Mouse (Mus musculus): ENCODE measurements around the gene Clec16a. TPM values are rescaled to one million over a fixed set of nuclear protein-coding genes. Genes with fewer than 3 reads are reported as not detected.

The Clec16a gene
- polyA plus RNA-seq, 1 experiment from 2014 or later = 34.7 TPM

GRCm38 (mm10) chr16:10609921-10610320, 64.8 kb downstream of the Clec16a start:
- no peak overlapping the region for H3K4me2 ChIP-seq
- peaks cover 32% of the 10 kb centered on the region; the same call in 1 of the 2 replicates for H3K36me3 ChIP-seq
- no peak overlapping the region for H3K27ac ChIP-seq
- 85% methylated on average over 7 of the region's 7 CpGs for WGBS
- no peaks in the 10 kb centered on the region for H3K27me3 ChIP-seq
- ATAC-seq (replicated peaks; ENCODE audit: low FRiP score) = no peak
- H3K9ac ChIP-seq = no peak overlapping the region
- H3K9me3 ChIP-seq (replicated peaks) = no peaks in the 10 kb centered on the region
- H3K4me1 ChIP-seq = no peaks in the 10 kb centered on the region
- no peak overlapping the region for H3K4me3 ChIP-seq (replicated peaks)

- Histone ChIP-seq H3K4me3 (replicated peaks) (no peak overlapping the region), H3K4me1 (no peaks in the 10 kb centered on the region), H3K9me3 (replicated peaks) (no peaks in the 10 kb centered on the region), H3K36me3 (peaks cover 38% of the 10 kb centered on the region), H3K27me3 (no peaks in the 10 kb centered on the region), H3K27ac (no peak overlapping the region), H3K9ac (no peak overlapping the region), H3K4me2 (no peak overlapping the region)
- 92% methylated on average over 6 of the region's 6 CpGs for WGBS
- ATAC-seq (replicated peaks; ENCODE audit: low FRiP score) = no peak
These were observed 65.7 kb downstream of the Clec16a start for GRCm38 (mm10) chr16:10610801-10611200.

GRCm38 (mm10) chr16:10611306-10611705, 66.2 kb downstream of the Clec16a start:
- H3K4me3 ChIP-seq (replicated peaks) = no peak overlapping the region
- peaks cover 42% of the 10 kb centered on the region for H3K36me3 ChIP-seq
- no peaks in the 10 kb centered on the region for H3K27me3 ChIP-seq
- 83% methylated on average over 4 of the region's 4 CpGs for WGBS
- no peak overlapping the region for H3K27ac ChIP-seq
- no peak overlapping the region for H3K4me2 ChIP-seq
- ATAC-seq (replicated peaks; ENCODE audit: low FRiP score) = no peak
- H3K9ac ChIP-seq = no peak overlapping the region
- H3K4me1 ChIP-seq = no peaks in the 10 kb centered on the region
- no peaks in the 10 kb centered on the region for H3K9me3 ChIP-seq (replicated peaks)

GRCm38 (mm10) chr16:10613996-10614395, 68.9 kb downstream of the Clec16a start:
- 92% methylated on average over 2 of the region's 2 CpGs for WGBS
- ATAC-seq (replicated peaks; ENCODE audit: low FRiP score) = no peak

GRCm38 (mm10) chr16:10620961-10621614, 75.9 kb downstream of the Clec16a start:
- no peaks in the 10 kb centered on the region for H3K9me3 ChIP-seq (replicated peaks)

More at GRCm38 (mm10) chr16:10613996-10614395, 68.9 kb downstream of the Clec16a start:
- H3K4me3 ChIP-seq (replicated peaks) = no peak overlapping the region
- no peak overlapping the region for H3K9ac ChIP-seq
- peaks cover 40% of the 10 kb centered on the region for H3K36me3 ChIP-seq
- no peaks in the 10 kb centered on the region for H3K27me3 ChIP-seq
- no peaks in the 10 kb centered on the region for H3K9me3 ChIP-seq (replicated peaks)
- H3K27ac ChIP-seq = no peak overlapping the region
- no peak overlapping the region for H3K4me2 ChIP-seq
- H3K4me1 ChIP-seq = no peaks in the 10 kb centered on the region

GRCm38 (mm10) chr16:10621710-10622109, 76.6 kb downstream of the Clec16a start:
- 39% methylated on average over 1 of the region's 1 CpGs for WGBS
- no peak overlapping the region for H3K9ac ChIP-seq
- no peak for ATAC-seq (replicated peaks; ENCODE audit: low FRiP score)
- H3K27ac ChIP-seq = no peak overlapping the region
- H3K4me1 ChIP-seq = peaks cover 9% of the 10 kb centered on the region; the same call in 1 of the 2 replicates
- no peaks in the 10 kb centered on the region for H3K9me3 ChIP-seq (replicated peaks)
- H3K4me3 ChIP-seq (replicated peaks) = no peak overlapping the region
- peaks cover 17% of the 10 kb centered on the region for H3K36me3 ChIP-seq
- no peak overlapping the region for H3K4me2 ChIP-seq
- no peaks in the 10 kb centered on the region for H3K27me3 ChIP-seq

More at GRCm38 (mm10) chr16:10620961-10621614, 75.9 kb downstream of the Clec16a start:
- H3K4me2 ChIP-seq = no peak overlapping the region
- no peaks in the 10 kb centered on the region for H3K27me3 ChIP-seq
- H3K9ac ChIP-seq = no peak overlapping the region
- no peak for ATAC-seq (replicated peaks; ENCODE audit: low FRiP score)
- WGBS = 64% methylated on average over 6 of the region's 6 CpGs
- peaks cover 9% of the 10 kb centered on the region; the same call in 1 of the 2 replicates for H3K4me1 ChIP-seq
- peak overlapping the region; percentile 23; the same call in 1 of the 2 replicates for H3K27ac ChIP-seq
- no peak overlapping the region for H3K4me3 ChIP-seq (replicated peaks)
- H3K36me3 ChIP-seq = peaks cover 18% of the 10 kb centered on the region

GRCm38 (mm10) chr16:10626116-10626515, 81.0 kb downstream of the Clec16a start:
- Histone ChIP-seq H3K4me1 (peaks cover 9% of the 10 kb centered on the region; the same call in 1 of the 2 replicates), H3K27me3 (no peaks in the 10 kb centered on the region), H3K9me3 (replicated peaks) (no peaks in the 10 kb centered on the region), H3K4me2 (no peak overlapping the region), H3K9ac (no peak overlapping the region), H3K27ac (no peak overlapping the region), H3K4me3 (replicated peaks) (no peak overlapping the region), H3K36me3 (peaks cover 17% of the 10 kb centered on the region)
- 92% methylated on average over 1 of the region's 1 CpGs for WGBS
- ATAC-seq (replicated peaks; ENCODE audit: low FRiP score) = no peak

GRCm38 (mm10) chr16:10627136-10627668, 82.1 kb downstream of the Clec16a start:
- H3K27ac ChIP-seq = no peak overlapping the region
- H3K4me2 ChIP-seq = no peak overlapping the region
- no peaks in the 10 kb centered on the region for H3K27me3 ChIP-seq
- H3K4me1 ChIP-seq = peaks cover 5% of the 10 kb centered on the region; the same call in 1 of the 2 replicates
- no peak overlapping the region for H3K9ac ChIP-seq
- WGBS = 90% methylated on average over 6 of the region's 6 CpGs
- H3K4me3 ChIP-seq (replicated peaks) = no peak overlapping the region
- peaks cover 17% of the 10 kb centered on the region for H3K36me3 ChIP-seq
- no peak for ATAC-seq (replicated peaks; ENCODE audit: low FRiP score)
- H3K9me3 ChIP-seq (replicated peaks) = no peaks in the 10 kb centered on the region

- Histone ChIP-seq H3K4me3 (replicated peaks) (no peak overlapping the region), H3K27ac (no peak overlapping the region), H3K9ac (no peak overlapping the region), H3K36me3 (peaks cover 17% of the 10 kb centered on the region), H3K27me3 (no peaks in the 10 kb centered on the region), H3K4me1 (peaks cover 5% of the 10 kb centered on the region; the same call in 1 of the 2 replicates), H3K4me2 (no peak overlapping the region), H3K9me3 (replicated peaks) (no peaks in the 10 kb centered on the region)
- ATAC-seq (replicated peaks; ENCODE audit: low FRiP score) = no peak
- WGBS = 86% methylated on average over 4 of the region's 4 CpGs
These were observed 83.0 kb downstream of the Clec16a start for GRCm38 (mm10) chr16:10628030-10628555.

- 60% methylated on average over 3 of the region's 3 CpGs for WGBS
- no peak overlapping the region for H3K4me2 ChIP-seq
- no peak for ATAC-seq (replicated peaks; ENCODE audit: low FRiP score)
- H3K9me3 ChIP-seq (replicated peaks) = no peaks in the 10 kb centered on the region
- H3K27me3 ChIP-seq = no peaks in the 10 kb centered on the region
- H3K27ac ChIP-seq = peak overlapping the region; percentile 18; the same call in 1 of the 2 replicates
- no peak overlapping the region for H3K9ac ChIP-seq
- peaks cover 5% of the 10 kb centered on the region; the same call in 1 of the 2 replicates for H3K4me1 ChIP-seq
- H3K4me3 ChIP-seq (replicated peaks) = no peak overlapping the region
- peaks cover 17% of the 10 kb centered on the region for H3K36me3 ChIP-seq
These were observed 83.8 kb downstream of the Clec16a start for GRCm38 (mm10) chr16:10628960-10629359.

- no peak overlapping the region for H3K9ac ChIP-seq
- H3K9me3 ChIP-seq (replicated peaks) = no peaks in the 10 kb centered on the region
- H3K4me3 ChIP-seq (replicated peaks) = no peak overlapping the region
- H3K27me3 ChIP-seq = no peaks in the 10 kb centered on the region
- peaks cover 17% of the 10 kb centered on the region for H3K36me3 ChIP-seq
- H3K4me1 ChIP-seq = peaks cover 5% of the 10 kb centered on the region; the same call in 1 of the 2 replicates
- no peak for ATAC-seq (replicated peaks; ENCODE audit: low FRiP score)
- H3K27ac ChIP-seq = peak overlapping the region; percentile 18; the same call in 1 of the 2 replicates
- 83% methylated on average over 3 of the region's 3 CpGs for WGBS
- no peak overlapping the region for H3K4me2 ChIP-seq
These were observed 84.2 kb downstream of the Clec16a start for GRCm38 (mm10) chr16:10629361-10629760.

- 89% methylated on average over 3 of the region's 3 CpGs for WGBS
- no peak overlapping the region for H3K27ac ChIP-seq
- H3K36me3 ChIP-seq = peaks cover 6% of the 10 kb centered on the region; the same call in 1 of the 2 replicates
- peaks cover 22% of the 10 kb centered on the region for H3K4me1 ChIP-seq
- H3K27me3 ChIP-seq = no peaks in the 10 kb centered on the region
- H3K4me2 ChIP-seq = no peak overlapping the region
- H3K9ac ChIP-seq = no peak overlapping the region
- H3K9me3 ChIP-seq (replicated peaks) = no peaks in the 10 kb centered on the region
- no peak for ATAC-seq (replicated peaks; ENCODE audit: low FRiP score)
- no peak overlapping the region for H3K4me3 ChIP-seq (replicated peaks)
These were observed 89.8 kb downstream of the Clec16a start for GRCm38 (mm10) chr16:10634940-10635339.

All from kidney, embryonic 15.5 days (tissue).